Mouse (Mus musculus): ENCODE results near the gene Tcaf2.

DNA sequence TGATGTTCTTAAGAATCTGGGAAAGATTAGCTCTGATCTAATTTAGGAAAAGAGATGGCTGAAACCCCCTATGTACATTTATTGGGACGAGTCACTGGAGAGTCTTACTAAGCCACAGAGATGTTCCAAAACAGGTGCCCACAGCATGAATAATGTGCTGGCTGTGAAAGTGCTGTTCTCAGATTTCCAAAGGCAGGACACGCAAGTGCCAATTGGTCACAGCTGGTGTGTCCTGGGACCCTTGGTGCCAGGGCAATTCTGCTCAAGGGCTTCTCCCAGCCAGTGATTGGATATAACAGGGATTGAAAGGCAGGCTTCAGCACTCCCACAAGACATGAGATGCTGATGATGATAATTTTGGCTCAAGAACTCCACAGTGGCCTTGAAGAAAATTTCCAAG is 16.7 kb upstream of the Tcaf2 start:
- no peak for TF ChIP-seq EP300 (optimal IDR thresholded peaks at IDR 0.05)
- no peak for TF ChIP-seq CTCF (IDR thresholded peaks at IDR 0.05; ENCODE audit: low read depth)

Measured in stomach, postnatal 0 days (tissue).